Mouse (Mus musculus): ENCODE measurements at regions not wholly inside any gene's neighbourhood (a gene's known extent, or its start where the extent isn't known, plus 50 kb on each side); places are given as distances from the start of the nearest gene placed in this dataset.
"Not testable (repeated sequence)": the region's sequence is repeated elsewhere in the genome, so short reads cannot be mapped to it uniquely, and the experiment has no call there.

- no peaks in the 10 kb centered on the region for H3K4me1 ChIP-seq (ENCODE audit: control insufficient read depth, insufficient read depth, low read length)
- no peak overlapping the region for H3K27ac ChIP-seq (ENCODE audit: insufficient read depth, low read length)
- TF ChIP-seq CTCF (IDR thresholded peaks at IDR 0.05; ENCODE audit: borderline replicate concordance, insufficient read depth, low read length) (no peak), POLR2A (IDR thresholded peaks at IDR 0.05; ENCODE audit: low read depth, low read length) (no peak)
- no peak overlapping the region for H3K4me3 ChIP-seq (ENCODE audit: insufficient read depth, low read length)
Observed at GRCm38 (mm10) chr1:164744955-164745608, 51.4 kb upstream of the Dpt start.

- Histone ChIP-seq H3K4me1 (ENCODE audit: control insufficient read depth, insufficient read depth, low read length) (no peaks in the 10 kb centered on the region), H3K4me3 (ENCODE audit: insufficient read depth, low read length) (no peak overlapping the region), H3K27ac (ENCODE audit: insufficient read depth, low read length) (no peak overlapping the region)
- TF ChIP-seq POLR2A (IDR thresholded peaks at IDR 0.05; ENCODE audit: low read depth, low read length), result no peak
- no peak for TF ChIP-seq CTCF (IDR thresholded peaks at IDR 0.05; ENCODE audit: borderline replicate concordance, insufficient read depth, low read length)
Observed at GRCm38 (mm10) chr1:164744499-164744898, 51.9 kb upstream of the Dpt start.

GRCm38 (mm10) chr1:164742897-164743296 is 53.5 kb upstream of the Dpt start:
- not testable (repeated sequence) for H3K4me1 ChIP-seq (ENCODE audit: control insufficient read depth, insufficient read depth, low read length); H3K27ac ChIP-seq (ENCODE audit: insufficient read depth, low read length); H3K4me3 ChIP-seq (ENCODE audit: insufficient read depth, low read length)

DNA sequence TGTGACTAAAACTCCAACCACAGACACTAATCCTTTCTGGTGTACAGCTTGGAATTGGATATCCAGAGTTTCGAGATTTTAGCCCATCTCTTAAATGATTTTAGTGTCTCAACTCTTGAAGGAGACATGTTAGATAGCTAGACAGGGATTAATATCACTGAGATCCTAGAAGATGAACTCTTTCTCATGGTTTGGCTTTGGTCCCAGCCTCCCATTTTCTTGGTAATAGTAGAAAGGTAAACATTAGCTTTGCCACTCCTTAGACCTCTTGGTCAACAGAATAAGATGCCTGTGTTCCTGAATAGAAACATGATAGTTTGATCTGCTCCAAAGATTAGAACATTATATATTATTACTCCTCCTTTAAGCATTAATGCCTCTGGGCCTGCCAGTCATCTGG is 60.8 kb upstream of the Dpt start:
- no peak overlapping the region for H3K4me3 ChIP-seq (ENCODE audit: insufficient read depth, low read length)
- H3K4me1 ChIP-seq (ENCODE audit: control insufficient read depth, insufficient read depth, low read length), result no peaks in the 10 kb centered on the region
- no peak overlapping the region for H3K27ac ChIP-seq (ENCODE audit: insufficient read depth, low read length)
- TF ChIP-seq CTCF (IDR thresholded peaks at IDR 0.05; ENCODE audit: borderline replicate concordance, insufficient read depth, low read length) (no peak), POLR2A (IDR thresholded peaks at IDR 0.05; ENCODE audit: low read depth, low read length) (no peak)

GRCm38 (mm10) chr1:164733741-164734140 is 62.7 kb upstream of the Dpt start:
- no peak for TF ChIP-seq POLR2A (IDR thresholded peaks at IDR 0.05; ENCODE audit: low read depth, low read length)
- no peak overlapping the region for H3K4me3 ChIP-seq (ENCODE audit: insufficient read depth, low read length)
- H3K27ac ChIP-seq (ENCODE audit: insufficient read depth, low read length), result no peak overlapping the region
- H3K4me1 ChIP-seq (ENCODE audit: control insufficient read depth, insufficient read depth, low read length), result no peaks in the 10 kb centered on the region

- Histone ChIP-seq H3K4me1 (ENCODE audit: control insufficient read depth, insufficient read depth, low read length) (no peaks in the 10 kb centered on the region), H3K27ac (ENCODE audit: insufficient read depth, low read length) (no peak overlapping the region), H3K4me3 (ENCODE audit: insufficient read depth, low read length) (no peak overlapping the region)
- TF ChIP-seq CTCF (IDR thresholded peaks at IDR 0.05; ENCODE audit: borderline replicate concordance, insufficient read depth, low read length), result no peak
Observed at GRCm38 (mm10) chr1:164722054-164722453, 74.4 kb upstream of the Dpt start.

DNA sequence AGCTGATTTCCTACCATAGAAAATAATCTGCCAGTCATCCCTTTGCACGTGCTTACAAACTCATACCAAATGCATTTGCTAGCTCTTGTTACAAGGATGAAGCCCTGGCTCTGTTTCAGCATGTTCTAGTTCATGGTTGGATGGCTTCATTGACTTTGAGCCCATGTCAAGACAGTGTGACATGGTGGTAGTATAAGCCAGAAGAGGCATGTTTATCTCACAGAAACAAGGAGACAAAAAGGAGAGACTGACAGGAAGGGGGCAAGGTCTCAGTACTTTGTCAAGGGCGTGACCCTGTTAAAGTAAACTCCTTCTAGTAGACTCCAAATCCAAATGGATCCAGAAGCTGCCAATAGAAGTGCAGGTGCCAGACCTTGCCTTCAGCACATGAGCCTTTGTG is 81.5 kb upstream of the Dpt start:
- Histone ChIP-seq H3K4me3 (ENCODE audit: insufficient read depth, low read length) (no peak overlapping the region), H3K27ac (ENCODE audit: insufficient read depth, low read length) (no peak overlapping the region)
- no peak for TF ChIP-seq POLR2A (IDR thresholded peaks at IDR 0.05; ENCODE audit: low read depth, low read length)
- TF ChIP-seq CTCF (IDR thresholded peaks at IDR 0.05; ENCODE audit: borderline replicate concordance, insufficient read depth, low read length), result no peak

GRCm38 (mm10) chr1:164713798-164714551 is 82.5 kb upstream of the Dpt start:
- no peak for TF ChIP-seq CTCF (IDR thresholded peaks at IDR 0.05; ENCODE audit: borderline replicate concordance, insufficient read depth, low read length)
- TF ChIP-seq POLR2A (IDR thresholded peaks at IDR 0.05; ENCODE audit: low read depth, low read length), result no peak
- Histone ChIP-seq H3K4me1 (ENCODE audit: control insufficient read depth, insufficient read depth, low read length) (0 out of 2 replicates have a peak, but pooled peaks cover 2% of the 10 kb centered on the region), H3K27ac (ENCODE audit: insufficient read depth, low read length) (no peak overlapping the region), H3K4me3 (ENCODE audit: insufficient read depth, low read length) (no peak overlapping the region)

More for the DNA sequence above, 81.5 kb upstream of the Dpt start:
- 0 out of 2 replicates have a peak, but pooled peaks cover 2% of the 10 kb centered on the region for H3K4me1 ChIP-seq (ENCODE audit: control insufficient read depth, insufficient read depth, low read length)

GRCm38 (mm10) chr1:164712514-164712913 is 83.9 kb upstream of the Dpt start:
- Histone ChIP-seq H3K27ac (ENCODE audit: insufficient read depth, low read length) (no peak overlapping the region), H3K4me3 (ENCODE audit: insufficient read depth, low read length) (no peak overlapping the region), H3K4me1 (ENCODE audit: control insufficient read depth, insufficient read depth, low read length) (0 out of 2 replicates have a peak, but pooled peaks cover 2% of the 10 kb centered on the region)
- TF ChIP-seq CTCF (IDR thresholded peaks at IDR 0.05; ENCODE audit: borderline replicate concordance, insufficient read depth, low read length) (no peak), POLR2A (IDR thresholded peaks at IDR 0.05; ENCODE audit: low read depth, low read length) (no peak)

- no peak overlapping the region for H3K4me3 ChIP-seq (ENCODE audit: insufficient read depth, low read length)
- H3K27ac ChIP-seq (ENCODE audit: insufficient read depth, low read length), result no peak overlapping the region
- no peaks in the 10 kb centered on the region for H3K4me1 ChIP-seq (ENCODE audit: control insufficient read depth, insufficient read depth, low read length)
- no peak for TF ChIP-seq CTCF (IDR thresholded peaks at IDR 0.05; ENCODE audit: borderline replicate concordance, insufficient read depth, low read length)
- no peak for TF ChIP-seq POLR2A (IDR thresholded peaks at IDR 0.05; ENCODE audit: low read depth, low read length)
Observed at GRCm38 (mm10) chr1:164704397-164705091, 91.9 kb upstream of the Dpt start.
